Mouse (Mus musculus): Measurements from ENCODE around the gene Rergl.

GRCm38 (mm10) chr6:139443999-139444398, 57.8 kb downstream of the Rergl start:
- no peak for TF ChIP-seq CTCF (IDR thresholded peaks at IDR 0.05; ENCODE audit: insufficient read depth, low read depth, low read length)
- no peak for TF ChIP-seq POLR2A (IDR thresholded peaks at IDR 0.05; ENCODE audit: insufficient read depth, low read depth, low read length)
